Mouse (Mus musculus) heart, adult 9 months (tissue): ENCODE data around the gene Fbrsl1.

ENCODE experiments used
- DNase-seq, 2 experiments: peaks; one replicate each; pipeline ENCODE4 v3.0.0; 2022; ENCODE audit warnings: low spot score in 2 of 2

Fbrsl1 gene

DNA sequence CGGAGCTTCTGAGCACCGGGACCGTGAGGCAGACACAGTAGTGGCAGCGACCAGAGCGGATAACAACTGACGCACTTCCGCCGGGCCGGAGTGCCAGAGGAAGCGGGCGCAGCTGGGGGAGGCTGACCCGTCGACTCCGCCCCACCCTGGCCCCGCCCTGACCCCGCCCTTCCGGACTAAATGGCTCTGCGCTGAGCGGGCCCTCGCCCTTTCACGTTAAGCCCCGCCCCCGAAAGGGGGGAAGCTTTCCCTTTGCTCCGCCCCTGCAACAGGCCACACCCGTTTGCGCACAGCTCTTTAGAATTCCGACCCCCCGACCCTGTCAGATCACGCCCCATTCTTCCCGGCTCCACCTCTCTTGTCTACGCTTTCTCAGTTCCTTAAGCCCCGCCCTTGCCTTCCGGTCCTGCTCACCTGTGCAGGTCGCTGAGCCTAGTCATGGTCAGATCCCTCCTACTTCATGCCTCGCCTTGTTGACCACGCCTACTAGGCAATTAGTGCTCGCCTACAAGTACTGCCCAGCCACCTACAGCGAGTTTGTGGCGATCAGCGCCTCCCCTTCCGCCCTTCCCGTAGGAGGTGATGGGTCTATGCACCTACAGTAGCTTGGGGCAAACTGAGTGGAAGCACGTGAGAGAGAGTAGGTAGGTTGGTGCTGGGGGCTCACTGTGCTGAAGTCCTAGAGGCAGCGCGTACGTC, at the start of gene Fbrsl1:
TSS of gene Fbrsl1 (minus strand) at position 68 of the 699 bp plus-strand sequence.
- peak; percentile 95 to 96 for DNase-seq

GRCm38 (mm10) chr5:110498071-110498470, 49.8 kb upstream of the Fbrsl1 start:
- no peak for DNase-seq

DNA sequence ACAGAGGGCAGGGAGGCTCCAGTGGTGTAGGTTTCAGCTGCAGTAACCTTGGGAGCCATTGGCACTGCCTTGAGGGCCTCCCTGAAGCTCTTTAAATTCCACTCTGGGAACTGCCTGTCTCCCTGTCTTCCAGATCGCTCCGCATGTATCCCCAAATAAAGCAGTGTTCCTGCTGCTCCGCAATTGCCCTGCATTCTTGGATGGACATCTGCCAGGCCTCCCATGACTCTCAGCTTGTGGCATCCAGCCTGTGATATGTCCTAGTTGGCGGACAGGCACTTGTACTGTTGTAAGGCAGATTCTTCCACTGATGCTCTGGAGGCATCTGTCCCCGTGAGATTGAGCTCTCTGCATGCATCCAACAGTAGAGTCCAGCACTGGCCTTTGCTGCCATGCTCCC, 49.3 kb upstream of the Fbrsl1 start:
- peak; percentile 23 to 44 for DNase-seq

DNA sequence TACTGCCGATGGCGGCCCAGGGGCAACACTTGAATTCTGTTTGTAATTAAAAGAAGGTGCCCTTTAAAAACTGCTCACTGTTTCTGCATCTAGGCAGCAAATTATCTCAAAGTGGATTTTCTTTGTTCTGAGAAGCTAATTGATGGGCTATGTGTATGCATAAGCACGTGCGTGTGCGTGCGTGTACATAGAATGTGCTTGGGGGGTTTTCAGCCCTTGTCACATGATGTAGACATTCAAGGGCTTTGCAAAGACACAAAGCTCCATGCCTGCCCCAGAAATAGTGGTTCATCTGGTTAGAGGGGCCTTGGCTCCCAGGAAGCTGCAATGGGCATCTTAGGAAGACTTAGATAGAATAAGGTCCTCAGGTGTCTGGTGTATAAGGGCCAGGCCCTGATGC, 46.7 kb upstream of the Fbrsl1 start:
- no peak for DNase-seq

- DNase-seq = no peak
Observed at GRCm38 (mm10) chr5:110494396-110494795, 46.1 kb upstream of the Fbrsl1 start.

DNA sequence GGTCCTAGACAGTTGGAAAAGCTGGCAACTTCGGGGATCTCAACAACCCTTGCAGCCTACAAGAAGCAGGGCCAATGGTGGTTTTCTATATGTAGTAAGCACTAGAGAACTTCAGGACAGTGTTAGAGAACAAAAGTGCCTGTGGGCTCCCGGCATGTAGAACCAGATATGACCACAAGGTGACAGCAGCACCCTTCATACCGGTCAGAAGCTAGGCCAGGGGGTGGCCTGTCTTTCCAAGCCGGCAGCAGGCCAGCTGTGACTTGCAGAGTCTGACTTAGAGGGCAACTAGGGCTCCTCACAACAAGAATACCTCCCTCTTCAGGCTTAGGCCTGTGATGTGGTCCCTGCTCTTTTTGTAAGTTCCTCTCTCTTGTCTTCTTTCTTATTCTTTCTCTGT, 45.5 kb upstream of the Fbrsl1 start:
- DNase-seq = peak; percentile 53 to 65

- no peak for DNase-seq
Observed at GRCm38 (mm10) chr5:110489639-110490038, 41.3 kb upstream of the Fbrsl1 start.

- DNase-seq = no peak
Observed at GRCm38 (mm10) chr5:110487943-110488342, 39.6 kb upstream of the Fbrsl1 start.

GRCm38 (mm10) chr5:110486674-110487334, 38.5 kb upstream of the Fbrsl1 start:
- no peak for DNase-seq

GRCm38 (mm10) chr5:110484711-110485110, 36.4 kb upstream of the Fbrsl1 start:
- no peak for DNase-seq

GRCm38 (mm10) chr5:110479228-110479627, 30.9 kb upstream of the Fbrsl1 start:
- DNase-seq = no peak

GRCm38 (mm10) chr5:110474156-110474555, 25.9 kb upstream of the Fbrsl1 start:
- no peak for DNase-seq

DNA sequence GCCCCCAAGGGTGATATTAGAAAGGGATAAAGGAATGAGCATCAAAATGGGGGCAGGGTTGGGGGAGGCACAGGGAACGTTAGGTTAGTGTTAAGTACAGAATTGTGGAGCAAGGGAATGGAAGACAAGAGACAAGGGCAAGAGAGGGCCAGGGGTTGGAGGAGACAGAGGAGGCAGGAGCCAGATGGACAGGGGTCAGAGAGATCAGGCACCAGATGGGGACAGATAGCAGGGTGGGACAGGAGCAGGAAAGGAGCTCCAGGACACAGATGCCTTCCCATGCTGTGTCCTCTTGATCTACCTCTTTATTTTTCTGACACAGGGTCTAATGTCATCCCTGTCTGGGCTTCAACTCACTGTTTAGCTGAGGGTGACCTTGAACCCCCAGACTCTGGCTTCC, 24.5 kb upstream of the Fbrsl1 start:
- DNase-seq = no peak

GRCm38 (mm10) chr5:110471981-110472476, 23.7 kb upstream of the Fbrsl1 start:
- DNase-seq = no peak

- no peak for DNase-seq
Observed at GRCm38 (mm10) chr5:110471285-110471684, 23.0 kb upstream of the Fbrsl1 start.

DNA sequence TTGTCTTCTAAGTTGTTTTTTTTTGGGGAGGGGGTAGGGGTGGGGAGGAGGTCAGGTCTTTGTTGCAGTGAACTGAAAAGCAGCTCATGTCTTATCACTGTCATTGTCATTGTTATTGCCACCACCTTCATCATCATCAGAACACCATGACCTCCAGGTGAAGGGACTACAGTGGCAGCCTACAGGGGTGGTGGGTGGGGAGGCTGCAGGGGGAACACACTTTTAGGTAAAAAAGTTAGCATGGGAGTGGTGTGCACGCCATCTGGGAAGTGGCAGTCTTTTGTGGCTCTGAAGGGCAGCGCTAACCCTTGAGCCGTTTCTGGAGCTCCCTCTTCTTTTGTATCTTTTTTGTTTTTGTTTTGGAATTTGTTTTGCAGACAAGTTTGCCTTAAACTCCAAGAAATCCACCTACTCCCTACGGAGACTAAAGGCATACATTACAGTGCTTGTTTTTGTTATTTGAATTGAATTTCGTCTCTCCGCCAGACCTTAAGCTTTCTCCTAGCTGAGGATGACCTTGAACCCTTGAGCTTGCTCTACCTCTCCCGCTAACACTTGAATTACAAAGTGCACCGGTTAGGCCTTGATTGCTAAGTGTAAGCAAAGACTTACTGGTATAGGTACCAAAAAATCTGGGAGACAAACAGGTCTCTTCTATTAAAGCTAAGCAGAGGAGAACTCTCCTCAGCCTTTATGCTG, 21.1 kb upstream of the Fbrsl1 start:
- DNase-seq = no peak

DNA sequence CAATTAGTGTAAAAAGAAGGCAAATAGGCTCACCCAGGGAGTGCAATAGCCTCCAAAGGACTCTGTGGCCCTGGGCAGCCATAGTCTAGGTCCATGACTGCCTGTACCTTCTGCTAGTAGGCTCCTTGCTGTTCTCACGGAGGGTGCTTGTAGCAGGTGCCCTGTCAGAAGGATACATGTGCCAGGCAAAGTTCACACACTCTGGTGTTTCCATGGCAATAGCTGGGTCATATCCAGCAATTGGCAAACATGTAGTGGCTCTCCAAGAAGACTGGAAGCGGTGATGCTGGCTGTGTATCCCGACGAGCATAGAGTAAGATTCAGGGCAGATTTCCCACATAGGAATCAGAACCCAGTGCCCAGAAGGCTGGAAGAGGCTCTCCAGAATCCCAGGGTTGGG, 20.0 kb upstream of the Fbrsl1 start:
- DNase-seq = no peak

GRCm38 (mm10) chr5:110467725-110468124, 19.4 kb upstream of the Fbrsl1 start:
- DNase-seq = no peak

DNA sequence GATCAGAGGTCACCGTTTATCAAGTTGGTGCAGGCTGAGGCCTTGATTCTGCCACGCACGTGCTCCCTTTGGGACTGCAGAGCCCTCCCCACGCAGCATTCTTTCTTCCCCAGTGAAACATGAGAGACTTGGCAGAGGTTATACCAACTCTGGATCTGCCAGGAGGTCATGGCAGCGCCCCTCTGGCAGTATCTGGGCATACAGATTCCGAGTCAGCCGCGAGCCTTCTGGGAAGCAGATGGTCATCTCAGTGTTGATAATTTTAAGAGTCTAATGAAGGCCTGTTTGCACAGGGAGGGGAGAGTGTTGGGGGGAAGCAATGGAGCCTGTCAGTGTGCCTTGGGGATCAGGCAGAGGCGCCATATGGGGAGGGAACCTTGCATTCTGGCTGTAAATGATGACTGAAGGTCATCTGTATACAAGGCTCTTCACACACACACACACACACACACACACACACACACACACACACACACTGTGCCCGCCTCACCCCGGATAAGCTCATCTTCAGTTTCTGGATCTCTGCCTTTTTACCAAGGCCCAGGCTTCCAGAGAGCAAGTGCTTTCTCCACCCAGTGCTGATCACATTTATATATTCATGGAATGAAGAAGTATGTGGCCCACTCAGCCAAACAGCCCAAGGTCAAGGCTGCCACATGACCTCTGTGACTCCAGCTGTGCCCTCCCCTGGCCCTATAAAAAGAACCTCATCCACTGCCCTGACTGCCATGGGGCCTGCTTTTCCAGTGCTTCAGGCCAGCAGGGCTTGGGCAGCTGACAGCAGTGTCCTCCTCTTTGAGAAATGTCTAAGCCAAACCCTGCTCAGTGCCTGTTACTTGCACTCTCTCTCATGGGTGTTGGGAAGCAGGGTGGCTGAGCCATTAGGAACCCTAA, 18.5 kb upstream of the Fbrsl1 start:
- peak in 1 of 2 experiments; percentile 19 for DNase-seq

DNA sequence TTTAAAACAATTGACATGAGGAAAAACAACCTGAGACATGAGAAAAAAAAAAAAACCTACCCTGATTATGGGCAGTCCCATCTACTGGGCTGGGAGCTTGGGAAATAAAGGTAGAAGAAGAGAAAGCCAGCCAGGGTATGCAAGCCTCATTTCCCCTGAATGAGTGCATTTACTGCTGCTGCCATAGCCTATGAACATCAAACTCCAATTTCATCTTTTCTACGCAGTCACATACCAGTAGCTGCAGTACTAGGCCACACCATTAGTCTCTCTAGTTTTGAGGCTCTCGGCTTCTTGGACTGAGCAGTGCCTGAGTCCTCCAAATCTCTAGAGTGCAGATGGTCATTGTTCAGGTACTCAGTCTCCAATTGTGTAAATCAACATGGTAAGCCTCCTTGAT, 14.3 kb upstream of the Fbrsl1 start:
- no peak for DNase-seq

- DNase-seq = peak; percentile 39 to 69
Observed at GRCm38 (mm10) chr5:110458936-110459335, 10.6 kb upstream of the Fbrsl1 start.

- no peak for DNase-seq
Observed at GRCm38 (mm10) chr5:110455272-110455671, 7.0 kb upstream of the Fbrsl1 start.
